Comparison of ENCODE assay signal across 8 mouse cellular contexts in genomic region chr13:113266495-113266951, GRCm38 (mm10). TPM values are rescaled to one million over a fixed set of nuclear protein-coding genes. Genes with fewer than 3 reads are reported as not detected.
DNase-seq lines count a peak whose midpoint lies in the region; ATAC-seq and TF ChIP-seq lines count a peak whose summit lies in the region.

No protein-coding gene starts in this region.

- H3K9ac ChIP-seq in midbrain, embryonic 11.5 days (ENCODE audit: low read length): no peak overlapping the region

- peak; percentile 48 for ATAC-seq in inflammation-experienced regulatory T-cells, adult 6 months
- peak; percentile 41; the same call in 1 of the 2 replicates for ATAC-seq in midbrain, embryonic 11.5 days (ENCODE audit: low FRiP score)

- no peak overlapping the region for H3K27ac ChIP-seq in cortical plate, adult 2 months (ENCODE audit: insufficient read depth, low read length)
- no peak overlapping the region for H3K27ac ChIP-seq in midbrain, embryonic 11.5 days (ENCODE audit: low read depth, low read length)

- WGBS in midbrain, embryonic 11.5 days: 30% methylated on average over 9 of the region's 9 CpGs

- no peaks in the 10 kb centered on the region for H3K4me1 ChIP-seq in cortical plate, adult 2 months (ENCODE audit: control insufficient read depth, insufficient read depth, low read length)
- no peaks in the 10 kb centered on the region for H3K4me1 ChIP-seq in midbrain, embryonic 11.5 days (ENCODE audit: control insufficient read depth, insufficient read depth, low read length)

- peak; percentile 46 for DNase-seq in ovary, postnatal 10 days (ENCODE audit: low spot score)
- DNase-seq in ovary, adult 18-20 months (ENCODE audit: low spot score): no peak
- peak; percentile 70 for DNase-seq in gastrocnemius, postnatal 14 days
- DNase-seq in left cerebral cortex, postnatal 14 days (ENCODE audit: low spot score in 2 of 2): peak; percentile 74 to 85
- peak; percentile 99 for DNase-seq in midbrain, embryonic 11.5 days (ENCODE audit: low spot score, missing footprints)
- DNase-seq in spleen, adult 12 weeks (ENCODE audit: low spot score): peak; percentile 21

- peak; percentile 66 for TF ChIP-seq CTCF in cortical plate, adult 2 months (IDR thresholded peaks at IDR 0.05; ENCODE audit: extremely low read depth, insufficient read depth, low read length)

- H3K4me2 ChIP-seq in midbrain, embryonic 11.5 days: no peak overlapping the region; the same call in 1 of the 2 replicates

- H3K9me3 ChIP-seq in midbrain, embryonic 11.5 days (ENCODE audit: control insufficient read depth, low read length): no peaks in the 10 kb centered on the region

- intact Hi-C loops in gastrocnemius, postnatal 14 days (cut with DNase I; ENCODE audit: low total_unique reads): loop anchor here (5.0 kb wide), 1 partner anchor 351 kb away; the partner anchor contains the start of gene Snx18
- intact Hi-C loops in left cerebral cortex, postnatal 14 days (cut with DNase I): loop anchor here (1.0 to 5.0 kb wide), 4 partner anchors 220 to 601 kb away; partner anchors contain the start of genes Gpx8 and Snx18

- no peak for TF ChIP-seq POLR2A in cortical plate, adult 2 months (IDR thresholded peaks at IDR 0.05; ENCODE audit: extremely low read depth, insufficient read depth, low read length)

- no peaks in the 10 kb centered on the region for H3K27me3 ChIP-seq in midbrain, embryonic 11.5 days (ENCODE audit: control insufficient read depth, insufficient read depth, low read length)

- no peaks in the 10 kb centered on the region for H3K36me3 ChIP-seq in midbrain, embryonic 11.5 days (ENCODE audit: control insufficient read depth, insufficient read depth, low read length)

- no peak overlapping the region for H3K4me3 ChIP-seq in cortical plate, adult 2 months (ENCODE audit: insufficient read depth, low read length)
- H3K4me3 ChIP-seq in midbrain, embryonic 11.5 days (ENCODE audit: low read depth, low read length): no peak overlapping the region

RNA-seq across cellular contexts. Expression of gene BC067074, which starts 26.4 kb away (rescaled TPM):
- polyA plus RNA-seq in cortical plate, adult 2 months (2012; rRNA removed): 0.89 and 1.1 TPM in 2 replicates
- total RNA-seq in gastrocnemius, postnatal 14 days (2021): 1 to 10 TPM; 2.0 to 3.1 TPM
- polyA plus RNA-seq in inflammation-experienced regulatory T-cells, adult 6 months (2017; shearing (Covaris generic)): not detected
- total RNA-seq in left cerebral cortex, postnatal 14 days (2021): 1 to 10 TPM in 1 of 2 experiments, under 1 TPM in 1; 0.86 to 1.1 TPM
- 1.3 and 1.5 TPM in 2 replicates for polyA plus RNA-seq in midbrain, embryonic 11.5 days (2014; fragmentation: Nextera tagmentation; extraction: Ambion mirVana)

RNA-seq across cellular contexts. Expression of gene Gzmk, which starts 40.8 kb away (rescaled TPM):
- polyA plus RNA-seq in cortical plate, adult 2 months (2012; rRNA removed): 0.17 and 0.19 TPM in 2 replicates
- total RNA-seq in gastrocnemius, postnatal 14 days (2021): not detected
- 100 to 1,000 TPM in 1 of 3 experiments, 1 to 10 TPM in 2; 1.0 to 254 (median 2.3) TPM for polyA plus RNA-seq in inflammation-experienced regulatory T-cells, adult 6 months (2017; shearing (Covaris generic))
- total RNA-seq in left cerebral cortex, postnatal 14 days (2021): not detected
- not detected in 2 replicates for polyA plus RNA-seq in midbrain, embryonic 11.5 days (2014; fragmentation: Nextera tagmentation; extraction: Ambion mirVana)

RNA-seq across cellular contexts. Expression of gene Esm1, which starts 57.1 kb away (rescaled TPM):
- polyA plus RNA-seq in cortical plate, adult 2 months (2012; rRNA removed): 0.09 and 0.17 TPM in 2 replicates
- total RNA-seq in gastrocnemius, postnatal 14 days (2021): 1 to 10 TPM; 1.6 to 3.7 TPM
- polyA plus RNA-seq in inflammation-experienced regulatory T-cells, adult 6 months (2017; shearing (Covaris generic)): 1 to 10 TPM in 1 of 3 experiments, under 1 TPM in 2; 0.27 to 4.4 (median 0.63) TPM
- total RNA-seq in left cerebral cortex, postnatal 14 days (2021): under 1 TPM; 0.61 to 0.66 TPM
- polyA plus RNA-seq in midbrain, embryonic 11.5 days (2014; fragmentation: Nextera tagmentation; extraction: Ambion mirVana): 0.86 and 0.97 TPM in 2 replicates
